Mouse (Mus musculus) kidney, adult 2 months (tissue): ENCODE data around the gene Ptprf. TPM values are rescaled to one million over a fixed set of nuclear protein-coding genes. Genes with fewer than 3 reads are reported as not detected.

ENCODE experiments used
- DNase-seq: peaks from one replicate; pipeline ENCODE4 v3.0.0; 2021
- H3K27ac ChIP-seq: fragments of 200-500 bp; 2 replicates; pipeline ENCODE4 v1.5.1; 2012; ENCODE audit warnings: low read depth, low read length, control low read depth, inconsistent platforms; ENCODE audit not compliant: insufficient read depth
- H3K27me3 ChIP-seq: fragments of 200-500 bp; replicated peaks from 2 replicates; pipeline ENCODE4 v1.6.1; 2012; ENCODE audit warnings: mild to moderate bottlenecking, moderate library complexity, low read length, inconsistent platforms; ENCODE audit not compliant: control insufficient read depth, insufficient read depth
- H3K36me3 ChIP-seq: fragments of 200-500 bp; 2 replicates; pipeline ENCODE4 v1.6.1; 2012; ENCODE audit warnings: mild to moderate bottlenecking, moderate library complexity, low read length, inconsistent platforms; ENCODE audit not compliant: control insufficient read depth, insufficient read depth
- H3K4me1 ChIP-seq: fragments of 200-500 bp; 2 replicates; pipeline ENCODE4 v1.6.1; 2011; ENCODE audit warnings: low read length; ENCODE audit not compliant: control insufficient read depth, insufficient read depth
- H3K4me3 ChIP-seq: fragments of 200-500 bp; 2 replicates; pipeline ENCODE4 v1.5.1; 2011; ENCODE audit warnings: mild to moderate bottlenecking, low read depth, low read length, control low read depth; ENCODE audit not compliant: insufficient read depth
- CTCF ChIP-seq: fragments of 200-500 bp; conservative IDR thresholded peaks from 2 replicates; pipeline ENCODE4 v1.5.1; 2011; ENCODE audit warnings: low read depth, mild to moderate bottlenecking, control low read depth, low read length, moderate library complexity, mixed read lengths; ENCODE audit not compliant: insufficient read depth, insufficient read length
- POLR2A ChIP-seq: fragments of 200-500 bp; IDR thresholded peaks from one replicate; pipeline ENCODE4 v1.6.1; 2011; ENCODE audit warnings: low read depth, low read length, control low read depth
- WGBS: fragments of 180-500 bp; shearing (Covaris S2); methylation state at CpG from one replicate; pipeline ENCODE4 v1.1.7; 2018; 5-methylcytosine and 5-hydroxymethylcytosine counted together
- polyA plus RNA-seq: library from polyadenylated mRNA; depleted of rRNA; stranded (reverse); fragments of >200 nt; gene quantifications from 2 replicates; pipeline ENCODE4 v1.2.3, GENCODE M21; 2012

Ptprf gene
- polyA plus RNA-seq, 1 experiment, result 89.9 TPM

DNA sequence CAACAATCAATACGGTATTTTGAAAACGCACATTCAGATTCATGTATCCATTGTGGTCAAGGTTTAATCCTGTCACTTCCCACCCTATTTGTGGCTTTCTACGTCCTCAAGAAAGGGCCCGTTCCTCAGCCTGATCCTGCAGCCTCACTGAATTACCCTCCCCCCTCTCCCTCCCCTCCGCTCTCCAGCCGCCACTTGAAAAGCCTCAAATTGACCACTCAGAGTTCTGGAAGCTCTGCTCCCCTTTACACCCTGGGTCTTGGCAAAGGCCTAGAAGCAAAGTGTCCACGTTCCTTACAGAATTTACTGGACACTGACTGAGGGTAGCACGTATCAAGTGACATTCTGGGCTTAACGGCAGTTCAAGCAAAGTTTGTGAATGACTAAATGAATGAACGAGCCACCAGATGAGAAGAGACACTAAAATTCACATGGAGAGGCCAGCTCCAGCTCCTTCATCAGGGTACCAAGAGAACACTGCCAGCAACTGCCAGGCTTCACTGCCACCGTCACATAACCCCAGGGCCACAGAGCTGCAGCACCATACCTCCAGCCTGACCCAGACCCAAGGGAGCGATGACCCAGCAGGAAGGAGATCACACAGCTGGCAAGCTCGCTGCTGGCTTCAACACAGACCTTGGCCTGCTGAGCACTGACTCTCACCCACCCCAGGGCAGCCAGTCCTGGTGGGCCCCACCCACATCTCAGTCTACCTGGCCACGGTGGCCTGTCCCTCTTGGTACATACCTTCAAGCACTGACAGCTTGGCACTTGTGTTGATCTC, 22.6 kb downstream of the Ptprf start:
- WGBS, result 63% methylated on average over 14 of the region's 14 CpGs
- TF ChIP-seq POLR2A, result no peak
- no peak for TF ChIP-seq CTCF
- peak; percentile 43 for DNase-seq
- H3K4me1 ChIP-seq, result peaks cover 42% of the 10 kb centered on the region
- H3K27me3 ChIP-seq, result no peaks in the 10 kb centered on the region
- peak overlapping the region; percentile 19; the same call in 1 of the 2 replicates for H3K27ac ChIP-seq
- H3K4me3 ChIP-seq, result no peak overlapping the region
- H3K36me3 ChIP-seq, result no peaks in the 10 kb centered on the region; the same call in 1 of the 2 replicates

DNA sequence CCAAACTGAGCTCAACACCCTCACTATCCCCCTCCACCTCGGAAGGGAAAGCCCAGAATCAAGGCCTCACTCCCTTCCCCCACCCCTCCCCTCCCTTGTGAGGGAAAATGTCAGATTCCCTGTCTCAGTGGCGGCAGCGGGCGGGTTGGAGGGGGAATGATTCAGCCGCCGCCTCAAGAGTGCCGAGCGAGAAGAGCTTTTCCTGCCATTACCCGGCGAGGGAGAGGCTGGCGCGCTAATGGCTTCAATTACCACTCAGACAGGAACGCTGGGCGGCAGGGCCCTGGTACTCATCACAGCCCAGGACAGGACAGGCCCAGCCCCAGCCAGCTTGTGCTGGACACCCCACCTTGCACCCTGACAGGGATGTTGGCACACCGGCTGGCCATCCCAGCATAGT, 25.6 kb downstream of the Ptprf start:
- H3K27me3 ChIP-seq, result no peaks in the 10 kb centered on the region
- peaks cover 20% of the 10 kb centered on the region; the same call in 1 of the 2 replicates for H3K4me1 ChIP-seq
- peak overlapping the region; percentile 32; the same call in 1 of the 2 replicates for H3K27ac ChIP-seq
- DNase-seq, result peak; percentile 38
- 42% methylated on average over 15 of the region's 15 CpGs for WGBS
- TF ChIP-seq POLR2A (no peak), CTCF (no peak)
- H3K4me3 ChIP-seq, result no peak overlapping the region
- no peaks in the 10 kb centered on the region; the same call in 1 of the 2 replicates for H3K36me3 ChIP-seq

DNA sequence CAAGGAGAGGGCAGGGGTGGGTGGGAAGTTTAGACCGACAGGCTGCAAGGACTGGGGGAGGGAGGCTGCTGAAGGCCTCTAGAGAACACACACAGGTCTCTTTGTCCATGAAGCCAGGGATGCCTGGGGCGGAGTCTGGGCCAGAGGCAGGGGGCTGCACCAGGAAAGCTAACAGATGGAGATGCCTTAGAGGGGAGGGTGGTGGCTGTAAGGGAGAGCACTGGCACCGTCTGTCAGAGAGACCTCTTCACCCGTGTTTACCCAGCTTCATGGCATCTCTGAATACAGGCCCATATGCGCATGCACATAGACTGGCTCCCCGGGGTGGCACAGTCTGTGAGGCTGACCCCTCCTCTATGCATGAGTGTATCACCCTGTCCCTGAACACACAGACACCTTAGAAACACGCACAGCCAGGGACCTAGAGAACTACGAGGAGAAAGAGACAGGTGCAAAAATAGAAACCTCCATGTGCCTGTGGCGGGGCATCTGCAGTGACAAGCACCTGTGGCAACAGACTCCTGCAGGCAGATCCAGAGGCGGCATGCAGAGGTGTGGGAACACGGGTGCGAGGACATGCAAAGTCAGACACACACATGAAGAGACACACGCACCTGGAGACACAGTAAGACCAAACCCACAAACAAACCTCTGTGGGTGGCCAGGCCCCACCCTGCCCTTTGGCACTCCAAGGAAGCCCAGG, 29.3 kb downstream of the Ptprf start:
- Histone ChIP-seq H3K36me3 (no peaks in the 10 kb centered on the region), H3K27ac (no peak overlapping the region), H3K4me1 (peaks cover 18% of the 10 kb centered on the region; the same call in 1 of the 2 replicates), H3K4me3 (no peak overlapping the region), H3K27me3 (no peaks in the 10 kb centered on the region)
- DNase-seq, result no peak
- no peak for TF ChIP-seq CTCF
- TF ChIP-seq POLR2A, result no peak
- WGBS, result 69% methylated on average over 13 of the region's 13 CpGs

DNA sequence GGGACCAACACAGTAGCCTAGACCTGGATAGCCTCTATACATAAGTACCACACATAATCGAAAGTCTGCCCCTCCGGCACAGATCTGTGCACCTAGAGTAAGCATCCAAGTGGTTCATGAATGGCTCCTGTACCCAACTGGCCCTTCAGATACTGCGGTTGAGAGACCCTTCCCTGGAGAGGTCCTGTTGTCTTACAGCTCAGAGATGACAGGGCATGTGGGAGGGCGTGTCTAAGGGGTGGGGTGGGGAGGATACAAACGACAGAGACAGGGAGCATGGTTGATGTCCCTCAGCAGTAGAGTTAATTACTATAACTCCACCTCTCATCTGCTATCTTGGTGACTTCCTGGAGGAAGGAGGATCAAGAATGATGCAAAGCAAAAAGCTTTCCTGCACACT, 29.9 kb downstream of the Ptprf start:
- no peaks in the 10 kb centered on the region for H3K36me3 ChIP-seq
- DNase-seq, result no peak
- no peak for TF ChIP-seq POLR2A
- TF ChIP-seq CTCF, result no peak
- no peaks in the 10 kb centered on the region for H3K27me3 ChIP-seq
- peak overlapping the region; percentile 55; the same call in 1 of the 2 replicates for H3K4me3 ChIP-seq
- peaks cover 16% of the 10 kb centered on the region; the same call in 1 of the 2 replicates for H3K4me1 ChIP-seq
- 50% methylated on average over 5 of the region's 5 CpGs for WGBS
- H3K27ac ChIP-seq, result no peak overlapping the region

DNA sequence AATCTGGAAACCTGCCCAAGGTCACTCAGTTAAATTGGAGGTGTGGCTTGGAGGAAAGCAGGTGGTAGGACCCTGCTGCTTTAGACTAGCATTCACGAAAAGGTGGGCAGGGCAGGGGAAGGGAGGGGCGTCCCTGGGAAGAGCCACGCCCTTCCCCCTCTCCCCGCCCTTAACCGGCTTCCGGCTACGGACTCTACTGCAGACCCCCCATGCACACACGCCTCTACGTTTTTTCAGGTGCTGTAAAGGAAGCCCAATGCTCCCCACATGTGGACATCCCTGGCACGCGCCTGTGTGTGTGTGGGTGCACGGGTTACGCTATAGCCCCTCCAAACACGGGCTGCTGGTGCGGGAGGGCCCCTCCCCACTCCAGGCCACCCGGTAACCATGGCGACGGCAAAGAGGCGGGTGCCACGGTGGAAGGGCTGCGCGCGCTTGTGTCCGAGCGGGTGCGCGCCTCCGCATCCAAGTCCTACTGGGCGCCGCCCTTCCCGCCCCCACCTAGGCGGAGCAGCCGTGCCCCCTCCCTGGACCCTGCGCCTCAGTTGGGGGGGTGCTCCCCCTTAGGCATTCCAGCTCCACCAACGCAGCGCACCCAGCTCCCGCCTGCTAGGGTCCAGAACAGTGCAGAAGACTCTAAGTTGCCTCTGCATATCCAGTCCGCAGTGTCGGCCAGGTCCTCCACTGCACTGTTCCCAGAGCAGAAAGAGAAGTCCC, 30.5 kb downstream of the Ptprf start:
- TF ChIP-seq POLR2A, result no peak
- no peak for TF ChIP-seq CTCF
- WGBS, result 19% methylated on average over 39 of the region's 39 CpGs
- Histone ChIP-seq H3K4me3 (peak overlapping the region; percentile 55), H3K27ac (peak overlapping the region; percentile 47; the same call in 1 of the 2 replicates), H3K36me3 (no peaks in the 10 kb centered on the region), H3K27me3 (no peaks in the 10 kb centered on the region), H3K4me1 (peaks cover 15% of the 10 kb centered on the region; the same call in 1 of the 2 replicates)
- DNase-seq, result peak; percentile 68

DNA sequence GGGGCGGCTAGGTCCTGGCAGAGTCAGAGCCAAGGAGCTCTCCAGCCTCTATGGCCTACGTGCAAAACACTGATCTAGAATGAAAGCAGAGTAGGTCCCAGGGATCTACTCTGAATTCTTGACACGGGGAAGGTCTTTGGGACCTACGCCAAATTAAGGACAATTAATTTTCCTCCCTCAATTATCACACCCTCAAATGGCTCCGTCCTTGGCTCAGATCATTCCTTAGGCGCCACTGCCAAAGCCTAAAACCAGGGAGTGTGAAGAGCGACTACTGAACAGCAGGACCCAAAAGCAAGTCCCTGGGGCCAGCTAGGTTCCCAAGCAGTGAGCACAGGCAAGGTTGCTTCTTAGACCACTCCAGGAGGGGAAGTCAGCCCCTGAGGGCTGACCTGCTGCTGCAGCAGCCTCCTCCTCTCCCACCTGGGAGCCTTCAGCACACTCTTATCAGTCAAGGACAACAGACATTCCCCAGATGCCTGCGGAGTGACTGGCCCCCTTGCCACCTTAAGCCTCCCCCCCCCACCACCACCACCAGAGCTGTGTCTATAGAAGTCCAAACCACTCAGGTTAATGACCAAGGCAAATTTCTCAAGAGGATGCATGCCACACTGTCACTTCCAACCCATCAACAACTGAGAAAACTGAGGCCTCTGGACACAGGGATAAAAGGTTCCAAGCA, 31.3 kb downstream of the Ptprf start:
- Histone ChIP-seq H3K27ac (peak overlapping the region; percentile 47; the same call in 1 of the 2 replicates), H3K27me3 (no peaks in the 10 kb centered on the region), H3K4me1 (peaks cover 15% of the 10 kb centered on the region; the same call in 1 of the 2 replicates), H3K36me3 (no peaks in the 10 kb centered on the region), H3K4me3 (no peak overlapping the region)
- no peak for DNase-seq
- 67% methylated on average over 8 of the region's 8 CpGs for WGBS
- no peak for TF ChIP-seq POLR2A
- TF ChIP-seq CTCF, result no peak
